1 mouse cellular context compared by ENCODE assay signal in the genomic region with DNA sequence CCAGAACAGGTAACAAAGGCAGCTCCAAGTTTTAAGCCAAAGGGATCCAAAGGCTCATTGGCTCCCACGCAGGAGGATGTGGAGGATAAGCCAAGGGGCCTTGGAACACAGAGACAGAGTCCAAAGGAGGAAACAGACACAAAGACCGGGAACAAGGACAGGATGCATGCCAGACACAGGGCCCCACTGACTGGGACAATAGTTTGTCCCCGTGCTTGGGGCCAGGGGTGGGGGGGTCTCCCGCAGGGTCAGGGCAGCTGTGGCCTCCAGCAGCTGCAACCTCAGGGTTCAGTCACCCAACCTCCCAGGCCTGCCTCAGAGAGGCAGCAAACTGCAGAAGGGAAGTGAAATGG.
A peak's percentile ranks its signal among the peaks of the same experiment; 100 is the strongest.
TF ChIP-seq lines count a peak whose summit lies in the region.

No protein-coding gene starts in this region.

TF ChIP-seq in CH12.LX, 34 proteins besides CTCF, POLR2A, EP300 and RAD21:
- TF ChIP-seq BHLHE40 (IDR thresholded peaks at IDR 0.05; ENCODE audit: low read depth, low read length) (no peak), TCF12 (IDR thresholded peaks at IDR 0.05; ENCODE audit: low read depth, low read length) (peak; percentile 44; the same call in 1 of the 2 replicates)
